Mouse (Mus musculus) forebrain, embryonic 15.5 days (tissue): Measurements from ENCODE around the gene Plekhh2. TPM values are rescaled to one million over a fixed set of nuclear protein-coding genes. Genes with fewer than 3 reads are reported as not detected.
A peak's percentile ranks its signal among the peaks of the same experiment; 100 is the strongest.

Experiments
- ATAC-seq: fragments of 200-750 bp; cut with Nextera tagmentation; replicated peaks from 2 replicates; pipeline ENCODE4 v1.8.0; 2017; ENCODE audit warnings: mild to moderate bottlenecking, moderate TSS enrichment, moderate library complexity
- H3K27ac ChIP-seq: fragments of 300-500 bp; sonication (generic); replicated peaks from 2 replicates; pipeline ENCODE4 v1.5.1; 2015; ENCODE audit warnings: mild to moderate bottlenecking, inconsistent platforms
- H3K27me3 ChIP-seq: fragments of 300-500 bp; sonication (generic); 2 replicates; pipeline ENCODE4 v1.6.1; 2015; ENCODE audit warnings: inconsistent platforms
- H3K36me3 ChIP-seq: fragments of 300-500 bp; sonication (generic); 2 replicates; pipeline ENCODE4 v1.6.1; 2015; ENCODE audit warnings: mild to moderate bottlenecking, inconsistent platforms
- H3K4me1 ChIP-seq: fragments of 300-500 bp; sonication (generic); 2 replicates; pipeline ENCODE4 v1.6.1; 2015; ENCODE audit warnings: inconsistent platforms
- H3K4me2 ChIP-seq: fragments of 300-500 bp; sonication (generic); replicated peaks from 2 replicates; pipeline ENCODE4 v1.6.1; 2015; ENCODE audit warnings: mild to moderate bottlenecking, inconsistent platforms
- H3K4me3 ChIP-seq: fragments of 300-500 bp; sonication (generic); 2 replicates; pipeline ENCODE4 v1.5.1; 2015; ENCODE audit warnings: mild to moderate bottlenecking, inconsistent platforms
- H3K9ac ChIP-seq: fragments of 300-500 bp; sonication (generic); replicated peaks from 2 replicates; pipeline ENCODE4 v1.6.1; 2015; ENCODE audit warnings: mild to moderate bottlenecking, inconsistent platforms
- H3K9me3 ChIP-seq: fragments of 300-500 bp; sonication (generic); 2 replicates; pipeline ENCODE4 v1.6.1; 2016; ENCODE audit warnings: inconsistent platforms
- WGBS: fragments of 180-500 bp; shearing (Covaris S2); methylation state at CpG from one replicate; pipeline ENCODE4 v1.1.7; 2015; ENCODE audit warnings: mixed read lengths; 5-methylcytosine and 5-hydroxymethylcytosine counted together
- polyA plus RNA-seq: library from polyadenylated mRNA; unstranded; fragments of >200 nt; fragmentation: Nextera tagmentation; extraction: Ambion mirVana; gene quantifications from 2 replicates; pipeline ENCODE4 v1.2.1, GENCODE M21; 2015

Gene Plekhh2
- 0.88 and 1.2 TPM in 2 replicates for polyA plus RNA-seq

GRCm38 (mm10) chr17:84511682-84512515, at the start of gene Plekhh2:
TSS of gene Plekhh2 (plus strand) at chr17:84511895.
- Histone ChIP-seq H3K9ac (peak within 1 kb of the TSS; percentile 62), H3K4me3 (peak within 1 kb of the TSS; percentile 59), H3K27ac (no peak within 1 kb of the TSS), H3K9me3 (no peaks in the 10 kb centered on the region), H3K4me1 (peaks cover 35% of the 10 kb centered on the region), H3K36me3 (no peaks in the 10 kb centered on the region), H3K27me3 (peaks cover 12% of the 10 kb centered on the region; the same call in 1 of the 2 replicates), H3K4me2 (peak within 1 kb of the TSS; percentile 93)
- ATAC-seq = peak; percentile 92
- under 1% methylated on average over 78 of the region's 79 CpGs for WGBS

GRCm38 (mm10) chr17:84465753-84466608, 45.7 kb upstream of the Plekhh2 start, which contains the start of gene Thada:
TSS of gene Thada (minus strand) at chr17:84466205.
- peak within 1 kb of the TSS; percentile 91 for H3K27ac ChIP-seq
- peak within 1 kb of the TSS; percentile 99 for H3K4me3 ChIP-seq
- H3K27me3 ChIP-seq = no peaks in the 10 kb centered on the region
- peak within 1 kb of the TSS; percentile 88 for H3K4me2 ChIP-seq
- peak within 1 kb of the TSS; percentile 97 for H3K9ac ChIP-seq
- peaks cover 18% of the 10 kb centered on the region for H3K4me1 ChIP-seq
- no peaks in the 10 kb centered on the region for H3K36me3 ChIP-seq
- H3K9me3 ChIP-seq = no peaks in the 10 kb centered on the region
- WGBS = under 1% methylated on average over 67 of the region's 67 CpGs
- peak; percentile 99 for ATAC-seq

DNA sequence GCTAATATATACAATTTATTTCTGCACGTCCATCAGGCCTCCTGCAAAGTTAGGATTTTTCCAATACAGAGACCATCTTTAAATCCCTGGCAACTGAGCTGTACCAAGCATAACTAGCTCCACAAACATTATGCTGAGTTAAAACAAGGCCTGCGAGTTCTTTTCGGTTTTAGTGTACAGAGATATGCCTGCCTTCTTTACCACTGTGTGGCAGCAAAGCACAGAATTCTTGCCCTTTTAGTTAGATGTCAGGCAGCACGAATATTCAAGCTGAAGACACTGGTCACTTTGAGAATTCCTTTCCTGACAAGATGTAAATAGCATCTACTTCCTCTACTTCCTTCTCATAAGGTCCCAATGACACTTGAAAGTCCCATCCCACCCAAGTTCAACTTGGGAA, 37.4 kb upstream of the Plekhh2 start:
- ATAC-seq = no peak
- H3K9me3 ChIP-seq = no peaks in the 10 kb centered on the region

GRCm38 (mm10) chr17:84477176-84477575, 34.5 kb upstream of the Plekhh2 start:
- 90% methylated on average over 5 of the region's 5 CpGs for WGBS
- ATAC-seq = no peak
- H3K4me1 ChIP-seq = peaks cover 5% of the 10 kb centered on the region; the same call in 1 of the 2 replicates
- H3K36me3 ChIP-seq = no peaks in the 10 kb centered on the region
- H3K27ac ChIP-seq = no peak overlapping the region
- no peak overlapping the region for H3K9ac ChIP-seq
- H3K4me3 ChIP-seq = no peak overlapping the region
- no peak overlapping the region for H3K4me2 ChIP-seq
- H3K9me3 ChIP-seq = no peaks in the 10 kb centered on the region
- H3K27me3 ChIP-seq = no peaks in the 10 kb centered on the region

More for the DNA sequence above, 37.4 kb upstream of the Plekhh2 start:
- WGBS = 54% methylated on average over 4 of the region's 4 CpGs
- no peaks in the 10 kb centered on the region for H3K36me3 ChIP-seq
- no peak overlapping the region for H3K4me2 ChIP-seq
- H3K9ac ChIP-seq = no peak overlapping the region
- no peak overlapping the region for H3K4me3 ChIP-seq
- H3K4me1 ChIP-seq = no peaks in the 10 kb centered on the region
- no peak overlapping the region for H3K27ac ChIP-seq
- no peaks in the 10 kb centered on the region for H3K27me3 ChIP-seq

GRCm38 (mm10) chr17:84478276-84478675, 33.4 kb upstream of the Plekhh2 start:
- H3K4me3 ChIP-seq = no peak overlapping the region
- H3K4me1 ChIP-seq = peaks cover 5% of the 10 kb centered on the region; the same call in 1 of the 2 replicates
- H3K4me2 ChIP-seq = no peak overlapping the region
- WGBS = 64% methylated on average over 4 of the region's 4 CpGs
- ATAC-seq = no peak
- no peaks in the 10 kb centered on the region for H3K27me3 ChIP-seq
- H3K27ac ChIP-seq = no peak overlapping the region
- no peaks in the 10 kb centered on the region for H3K36me3 ChIP-seq
- no peaks in the 10 kb centered on the region for H3K9me3 ChIP-seq
- H3K9ac ChIP-seq = no peak overlapping the region

DNA sequence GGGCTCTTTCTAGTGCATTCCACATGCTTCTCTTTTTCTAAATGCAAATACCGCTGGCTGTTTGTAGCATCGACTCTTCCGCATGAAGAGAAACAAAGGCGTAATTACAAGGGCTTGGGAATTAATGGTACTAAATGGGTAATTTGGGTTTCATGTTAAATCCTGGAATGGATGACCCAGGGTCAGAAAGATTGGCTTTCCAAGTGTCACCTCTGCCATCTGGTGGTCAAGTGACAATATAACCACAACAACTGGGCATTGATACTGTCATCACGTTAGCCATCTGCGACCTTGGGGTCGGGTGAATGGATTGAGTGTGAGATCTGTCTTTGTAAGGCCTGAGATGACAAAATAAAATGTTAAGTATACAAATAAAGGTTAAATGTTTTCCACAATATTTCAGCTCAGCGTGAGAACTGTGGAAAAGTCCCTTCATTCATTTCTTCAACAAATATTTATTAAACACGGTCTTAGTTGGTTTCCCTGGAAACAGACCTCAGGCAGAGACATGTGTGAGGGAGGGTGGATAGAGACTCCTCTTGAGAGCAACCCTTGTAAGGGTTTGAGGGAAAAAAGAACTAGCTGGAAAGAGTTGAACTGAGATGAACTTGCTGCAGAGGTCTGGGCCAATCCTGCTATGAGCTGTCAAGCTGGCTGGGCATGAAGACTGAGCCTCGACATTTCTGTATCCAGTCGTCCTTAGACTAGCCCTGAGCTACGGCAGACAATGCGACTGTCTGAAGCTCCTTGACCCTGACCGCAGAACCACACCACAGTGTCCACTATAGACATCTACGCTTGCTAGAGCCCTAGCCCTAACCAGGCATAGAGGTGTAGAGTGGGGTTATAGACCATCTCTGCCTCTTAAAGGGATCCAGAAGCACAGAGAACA, 31.0 kb upstream of the Plekhh2 start:
- Histone ChIP-seq H3K4me3 (no peak overlapping the region), H3K4me2 (no peak overlapping the region), H3K27ac (no peak overlapping the region), H3K9ac (no peak overlapping the region), H3K36me3 (no peaks in the 10 kb centered on the region), H3K4me1 (peaks cover 5% of the 10 kb centered on the region; the same call in 1 of the 2 replicates), H3K27me3 (no peaks in the 10 kb centered on the region), H3K9me3 (no peaks in the 10 kb centered on the region)
- ATAC-seq = peak; percentile 32; the same call in 1 of the 2 replicates
- WGBS = 42% methylated on average over 15 of the region's 15 CpGs

DNA sequence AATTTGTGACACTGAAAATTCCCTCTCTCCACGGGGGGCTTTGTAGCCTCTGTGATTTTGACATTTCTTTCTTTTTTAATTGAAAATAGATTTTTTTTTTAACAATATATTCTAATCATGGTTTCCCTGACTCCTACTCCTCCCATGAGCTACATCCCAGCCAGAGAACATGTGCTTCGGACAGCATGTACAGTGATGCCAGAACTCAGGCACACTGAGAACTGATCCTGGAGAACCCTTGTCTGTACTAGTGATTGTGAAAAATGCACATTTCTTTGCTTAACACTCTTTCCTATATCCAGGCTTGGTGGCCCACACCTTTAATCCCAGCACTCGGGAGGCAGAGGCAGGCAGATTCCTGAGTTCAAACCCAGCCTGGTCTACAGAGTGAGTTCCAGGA, 28.9 kb upstream of the Plekhh2 start:
- H3K4me2 ChIP-seq = no peak overlapping the region

GRCm38 (mm10) chr17:84483673-84484320, 27.9 kb upstream of the Plekhh2 start:
- Histone ChIP-seq H3K4me2 (no peak overlapping the region), H3K27ac (no peak overlapping the region), H3K36me3 (no peaks in the 10 kb centered on the region), H3K4me1 (peaks cover 5% of the 10 kb centered on the region; the same call in 1 of the 2 replicates), H3K4me3 (no peak overlapping the region), H3K9ac (no peak overlapping the region), H3K27me3 (no peaks in the 10 kb centered on the region), H3K9me3 (no peaks in the 10 kb centered on the region)
- ATAC-seq = no peak
- WGBS = 73% methylated on average over 6 of the region's 6 CpGs

More for the DNA sequence above, 28.9 kb upstream of the Plekhh2 start:
- 82% methylated on average over 3 of the region's 3 CpGs for WGBS
- peaks cover 5% of the 10 kb centered on the region; the same call in 1 of the 2 replicates for H3K4me1 ChIP-seq
- H3K9me3 ChIP-seq = no peaks in the 10 kb centered on the region
- H3K27ac ChIP-seq = no peak overlapping the region
- H3K27me3 ChIP-seq = no peaks in the 10 kb centered on the region
- H3K36me3 ChIP-seq = no peaks in the 10 kb centered on the region
- no peak overlapping the region for H3K9ac ChIP-seq
- H3K4me3 ChIP-seq = no peak overlapping the region
- ATAC-seq = no peak

DNA sequence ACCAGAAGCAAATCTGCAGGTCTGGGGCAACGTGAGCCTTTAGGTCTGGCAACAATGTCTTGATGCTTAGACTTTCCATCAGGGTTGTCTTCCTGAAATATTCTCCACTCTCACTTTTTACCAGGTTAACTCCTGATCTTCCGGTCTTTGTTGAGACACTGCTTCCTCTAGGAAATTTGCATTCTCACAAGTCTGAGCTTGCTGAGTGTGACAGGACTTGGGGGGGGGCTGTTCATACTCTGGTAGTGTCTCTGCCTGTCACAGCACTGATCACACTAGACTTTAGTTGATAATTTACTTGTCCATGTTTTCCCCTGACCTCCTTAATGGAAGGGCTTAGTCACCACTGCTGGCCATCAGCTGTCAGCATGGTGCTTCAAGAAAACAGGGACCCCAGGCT, 24.3 kb upstream of the Plekhh2 start:
- Histone ChIP-seq H3K36me3 (no peaks in the 10 kb centered on the region), H3K9ac (no peak overlapping the region), H3K27ac (no peak overlapping the region), H3K4me2 (no peak overlapping the region), H3K4me3 (no peak overlapping the region), H3K27me3 (no peaks in the 10 kb centered on the region), H3K4me1 (no peaks in the 10 kb centered on the region), H3K9me3 (no peaks in the 10 kb centered on the region)
- no peak for ATAC-seq
- 81% methylated on average over 2 of the region's 2 CpGs for WGBS

DNA sequence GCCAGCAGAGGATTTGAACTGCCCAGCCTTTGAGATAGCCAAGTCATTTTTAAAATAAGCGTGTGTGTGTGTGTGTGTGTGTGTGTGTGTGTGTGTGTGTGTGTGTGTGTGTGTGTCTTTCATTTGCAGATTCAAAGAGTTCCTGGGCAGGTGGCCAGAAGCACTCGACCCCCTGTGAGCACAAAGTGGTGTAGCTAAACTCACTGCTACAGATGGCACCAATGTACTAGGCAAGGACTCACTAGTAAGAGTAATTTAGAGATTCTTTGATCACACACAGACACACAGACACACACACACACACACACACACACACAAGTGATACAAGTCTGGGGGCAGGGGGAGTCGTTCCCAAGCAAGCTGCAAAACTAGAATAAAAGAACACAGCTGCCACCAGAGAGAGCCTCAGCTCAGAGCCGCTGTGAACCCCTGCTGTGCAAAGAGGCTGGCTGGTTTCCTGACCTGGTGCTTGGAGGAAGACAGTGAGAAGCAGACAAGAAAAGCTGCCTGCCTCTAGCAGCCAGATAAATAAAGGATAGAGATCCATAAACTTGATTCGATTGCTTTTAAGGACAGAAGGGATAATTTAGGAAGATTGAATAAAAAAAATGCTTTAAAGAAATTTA, 19.3 kb upstream of the Plekhh2 start:
- WGBS = 16% methylated on average over 5 of the region's 5 CpGs
- ATAC-seq = 0 out of 2 replicates have a peak, but pooled peaks have one; percentile 60

More for the DNA sequence above, 19.3 kb upstream of the Plekhh2 start:
- no peak overlapping the region for H3K4me2 ChIP-seq
- H3K4me3 ChIP-seq = no peak overlapping the region
- no peaks in the 10 kb centered on the region for H3K9me3 ChIP-seq
- H3K27ac ChIP-seq = no peak overlapping the region
- H3K36me3 ChIP-seq = no peaks in the 10 kb centered on the region
- no peak overlapping the region for H3K9ac ChIP-seq
- H3K4me1 ChIP-seq = no peaks in the 10 kb centered on the region
- H3K27me3 ChIP-seq = no peaks in the 10 kb centered on the region
